Mouse (Mus musculus) frontal cortex, postnatal 10 days (tissue): ENCODE results near the gene Casp9.
A peak's percentile ranks its signal among the peaks of the same experiment; 100 is the strongest.

ENCODE experiments used
- DNase-seq, 2 experiments: peaks; one replicate each; pipeline ENCODE4 v3.0.0; 2022; ENCODE audit warnings: low spot score in 2 of 2, mixed read lengths in 1 of 2

Casp9 gene

GRCm38 (mm10) chr4:141817706-141818105 lies 24.3 kb downstream of the Casp9 start:
- no peak for DNase-seq

DNA sequence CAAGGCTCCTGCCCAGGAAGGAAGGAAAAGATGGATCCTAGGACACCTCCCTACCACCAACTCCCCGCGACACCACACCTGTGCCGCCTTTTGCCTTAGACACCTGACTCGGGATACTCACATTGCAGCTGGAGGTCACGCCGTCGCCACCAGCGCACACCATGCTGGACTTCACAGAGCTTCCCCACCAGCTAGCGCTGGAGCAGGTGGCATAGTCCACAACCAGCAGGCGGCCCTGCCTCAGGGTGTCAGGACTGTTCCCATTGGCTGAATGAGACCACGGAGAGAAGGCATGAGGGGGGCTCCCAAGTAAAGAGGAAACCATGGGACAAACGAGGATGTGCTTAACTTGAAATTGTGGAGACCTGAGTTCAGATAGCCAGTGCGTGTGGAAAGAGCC lies 25.4 kb downstream of the Casp9 start:
- DNase-seq, result no peak

- DNase-seq, result no peak
Observed at GRCm38 (mm10) chr4:141819316-141819715, 25.9 kb downstream of the Casp9 start.

- no peak for DNase-seq
Observed at GRCm38 (mm10) chr4:141821178-141821577, 27.8 kb downstream of the Casp9 start.

DNA sequence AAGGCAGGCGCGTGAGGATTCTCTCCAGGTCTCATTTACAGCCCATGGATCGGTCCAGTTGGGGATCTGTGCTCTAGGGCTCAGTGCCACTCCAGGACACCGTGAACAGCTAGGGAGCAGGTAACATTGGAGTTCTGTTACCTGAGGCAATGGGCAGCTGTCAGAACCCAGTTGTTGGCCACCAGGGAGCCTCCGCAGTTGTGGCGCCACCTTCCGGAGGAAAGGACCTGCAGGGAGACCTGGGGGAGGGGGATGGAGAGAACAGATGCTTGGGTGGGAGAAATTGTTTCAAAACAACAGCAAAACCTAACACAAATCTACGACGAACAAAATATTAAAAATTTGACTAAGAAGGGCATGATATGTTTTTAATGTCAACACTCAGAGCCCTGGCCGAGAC lies 28.7 kb downstream of the Casp9 start:
- DNase-seq, result no peak

DNA sequence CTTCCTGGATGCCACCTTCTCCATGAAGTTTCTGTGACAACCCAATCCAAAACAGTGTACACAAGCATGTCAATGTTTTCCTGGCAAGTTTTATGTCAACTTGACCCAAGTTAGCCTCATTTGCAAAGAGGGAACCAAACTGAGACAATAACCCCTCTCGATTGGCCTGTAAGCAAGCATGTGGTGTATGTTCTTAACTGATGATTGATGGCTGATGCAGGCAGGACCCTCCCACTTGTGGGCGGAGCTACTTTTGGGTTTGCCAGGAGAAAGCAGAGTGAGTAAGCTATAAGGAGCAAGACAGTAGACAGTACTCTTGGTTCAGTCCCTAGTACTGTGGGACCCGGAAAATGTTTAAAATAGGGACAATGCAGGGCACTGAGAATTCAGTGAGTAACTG lies 29.6 kb downstream of the Casp9 start:
- no peak for DNase-seq

DNA sequence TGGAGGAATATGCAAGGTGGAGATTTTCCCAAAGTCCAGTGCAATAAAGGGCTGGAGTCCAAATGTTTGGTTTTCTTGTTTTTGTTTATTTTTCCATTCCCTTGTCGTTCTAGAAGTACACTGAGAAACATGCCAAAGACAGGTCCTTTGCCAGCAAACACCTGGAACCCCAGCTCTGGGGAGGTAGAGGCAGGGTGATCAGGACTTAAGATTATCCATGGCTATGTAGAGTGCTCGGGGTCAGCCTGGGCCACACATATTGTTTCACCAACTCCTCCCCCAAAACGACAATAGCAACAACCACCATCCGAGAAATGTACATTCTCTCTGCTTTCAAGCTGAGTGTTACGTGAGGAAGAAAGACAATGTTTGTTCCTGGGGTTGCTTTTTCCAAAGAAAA lies 32.6 kb downstream of the Casp9 start, which contains the start of gene Cela2a:
Gene Cela2a, minus strand, starts transcription at position 101 of the 400 bp plus-strand sequence.
- no peak for DNase-seq

- DNase-seq, result no peak
Observed at GRCm38 (mm10) chr4:141827401-141827800, 34.0 kb downstream of the Casp9 start.

GRCm38 (mm10) chr4:141828177-141828576 lies 34.8 kb downstream of the Casp9 start:
- no peak for DNase-seq

GRCm38 (mm10) chr4:141830381-141830780 lies 37.0 kb downstream of the Casp9 start:
- DNase-seq, result no peak

DNA sequence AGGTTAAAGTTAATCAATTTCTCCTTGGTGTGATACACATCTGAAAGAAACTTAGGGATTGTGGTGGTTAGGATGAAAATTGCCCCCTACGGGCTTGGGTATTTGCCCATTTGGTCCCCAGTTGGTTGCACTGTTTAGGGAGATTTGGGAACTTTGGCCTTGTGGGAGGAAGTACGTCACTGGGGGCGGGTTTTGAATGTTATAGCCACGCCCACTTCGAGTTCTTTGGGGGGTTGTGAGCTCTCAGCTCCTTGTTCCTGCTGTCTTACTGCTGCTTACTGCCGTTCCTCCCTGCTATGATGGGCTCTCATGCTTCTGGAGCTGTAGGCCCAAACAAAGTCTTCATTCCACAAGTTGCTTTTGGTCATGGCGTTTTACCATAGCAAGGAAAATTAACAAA lies 37.9 kb downstream of the Casp9 start:
- DNase-seq, result no peak

GRCm38 (mm10) chr4:141833911-141834310 lies 40.5 kb downstream of the Casp9 start:
- DNase-seq, result no peak

DNA sequence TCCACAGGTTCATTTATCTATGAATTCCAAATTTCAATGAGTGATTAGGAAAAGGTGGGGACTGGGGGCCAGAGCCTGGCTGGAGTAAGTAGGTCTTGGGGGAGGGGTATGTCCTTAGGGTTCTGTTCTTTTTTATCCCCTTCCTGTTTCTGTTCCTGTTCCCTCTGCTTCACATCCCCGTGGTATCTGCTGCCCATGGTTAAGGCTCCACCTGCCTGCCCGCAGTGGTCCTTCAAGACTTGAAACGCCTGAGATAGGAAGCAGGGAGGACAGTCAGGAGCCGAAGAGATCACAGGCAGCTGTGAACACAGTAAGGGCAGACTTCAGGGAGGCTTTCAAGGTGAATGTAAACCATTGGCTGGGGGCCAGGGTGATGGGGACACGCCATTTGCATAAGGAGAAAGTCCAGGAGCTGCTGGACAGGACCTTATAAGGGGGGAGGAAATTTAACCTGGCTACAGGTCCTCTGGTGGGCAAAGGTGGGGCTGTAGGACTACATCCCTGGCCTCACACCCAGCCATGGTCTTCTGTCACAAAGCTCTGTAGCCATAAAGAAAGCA lies 41.2 kb downstream of the Casp9 start:
- no peak for DNase-seq

DNA sequence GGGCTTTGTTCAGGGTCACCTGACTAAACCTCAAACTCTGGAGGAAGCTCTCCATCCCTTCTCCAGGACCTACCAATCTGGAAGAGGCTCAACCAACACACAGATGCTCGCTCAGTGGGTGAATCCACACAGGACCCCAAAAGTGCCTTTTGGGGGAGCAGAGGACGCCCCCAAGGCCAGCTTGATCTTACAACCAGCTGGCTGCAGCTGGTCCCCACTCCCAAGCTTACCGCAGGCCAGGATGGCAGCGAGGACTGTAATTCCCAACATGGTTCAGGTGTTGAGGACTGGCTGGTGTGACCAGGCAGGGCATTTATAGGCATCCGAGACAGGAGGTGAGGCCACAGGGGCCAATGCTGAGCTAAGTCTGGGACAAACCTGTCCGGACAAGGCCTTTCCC lies 52.6 kb downstream of the Casp9 start, which contains the start of gene Ctrc:
Gene Ctrc, minus strand, starts transcription at position 361 of the 400 bp plus-strand sequence.
- no peak for DNase-seq

DNA sequence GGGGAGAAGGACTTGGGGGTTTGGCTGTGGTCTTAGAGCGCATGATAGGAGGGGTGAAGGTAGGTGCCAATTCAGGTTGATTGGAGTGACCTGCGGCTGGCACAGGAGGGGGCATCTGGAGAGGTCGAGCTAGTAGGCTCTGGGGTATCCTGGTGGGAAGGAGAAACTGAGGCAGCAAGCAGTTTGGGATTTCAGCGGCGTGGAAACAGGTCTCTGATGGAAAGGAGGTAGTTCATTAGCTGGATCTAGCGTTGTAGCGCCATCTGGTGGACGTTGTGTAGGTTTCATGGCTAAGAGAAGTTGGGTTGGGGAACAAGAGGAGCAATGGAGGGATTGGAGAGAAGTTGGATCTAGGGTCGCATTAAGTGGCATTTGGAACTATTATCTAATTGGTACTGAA lies 60.0 kb downstream of the Casp9 start:
- no peak for DNase-seq

DNA sequence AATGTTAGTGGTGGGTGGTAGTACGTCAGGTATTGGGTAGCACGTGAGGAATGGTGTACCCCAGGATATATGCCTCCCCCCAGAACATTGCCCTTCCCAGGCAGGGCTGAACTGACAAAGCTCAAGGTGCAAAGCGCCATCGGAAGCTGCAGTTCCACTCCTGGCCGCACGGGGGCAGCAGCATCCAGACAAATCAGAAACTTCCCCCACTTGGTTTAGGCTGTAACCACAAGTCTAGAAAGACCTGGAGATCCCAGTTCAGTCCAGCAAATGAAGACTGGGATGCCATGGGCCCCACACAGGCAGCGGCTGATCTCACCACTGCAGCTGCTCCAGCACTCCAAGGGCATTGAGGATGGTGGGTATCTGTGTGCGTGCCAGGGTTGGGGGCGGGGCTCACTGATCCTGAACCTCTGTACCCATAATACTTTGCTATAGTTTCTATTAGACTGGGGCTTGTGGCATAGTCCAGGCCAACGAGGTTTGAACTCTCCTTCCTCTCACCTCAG lies 64.1 kb downstream of the Casp9 start:
- DNase-seq, result peak; percentile 62 to 81

- DNase-seq, result no peak
Observed at GRCm38 (mm10) chr4:141858501-141858900, 65.1 kb downstream of the Casp9 start.

- DNase-seq, result no peak
Observed at GRCm38 (mm10) chr4:141859351-141859750, 65.9 kb downstream of the Casp9 start.

DNA sequence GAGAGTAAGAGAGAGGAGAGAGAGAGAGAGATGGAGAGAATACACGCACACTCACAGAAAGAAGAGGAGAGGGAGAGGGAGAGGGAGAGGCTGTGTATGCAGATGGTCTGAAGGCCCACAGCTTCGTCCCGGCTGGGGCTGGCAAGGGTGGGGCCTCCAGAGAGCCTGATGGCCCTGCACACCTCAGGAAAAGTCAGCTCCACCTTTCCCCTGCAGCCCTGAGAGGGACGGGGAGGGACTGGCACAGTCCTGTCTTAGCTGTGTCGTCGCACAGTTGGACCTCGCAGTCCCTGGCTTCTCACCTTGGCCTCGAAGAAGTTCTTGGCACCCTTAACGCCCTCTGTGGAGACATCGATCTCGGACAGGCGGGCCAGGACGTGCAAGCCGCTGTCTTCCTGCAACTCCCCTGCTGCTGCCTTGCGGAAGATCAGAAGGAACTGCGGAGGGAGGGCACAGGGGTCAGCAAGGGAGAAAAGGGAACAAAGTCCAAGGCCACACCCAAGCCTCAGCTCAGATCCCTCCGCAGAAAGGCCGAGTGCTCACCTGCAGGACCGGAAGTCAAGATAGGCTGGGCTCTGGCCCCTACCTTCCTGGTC lies 66.9 kb downstream of the Casp9 start:
- no peak for DNase-seq

GRCm38 (mm10) chr4:141861591-141862295 lies 68.3 kb downstream of the Casp9 start:
- DNase-seq, result no peak

- DNase-seq, result no peak
Observed at GRCm38 (mm10) chr4:141862867-141863266, 69.5 kb downstream of the Casp9 start.

- no peak for DNase-seq
Observed at GRCm38 (mm10) chr4:141863726-141864280, 70.4 kb downstream of the Casp9 start.

GRCm38 (mm10) chr4:141864506-141864905 lies 71.1 kb downstream of the Casp9 start:
- no peak for DNase-seq
